Mouse (Mus musculus) cerebellum, postnatal 10 days (tissue): ENCODE measurements around the gene Tex35.
A peak's percentile ranks its signal among the peaks of the same experiment; 100 is the strongest.

Source experiments
- DNase-seq, 2 experiments: peaks; one replicate each; pipeline ENCODE4 v3.0.0; 2021; ENCODE audit warnings: mixed read lengths in 2 of 2

The Tex35 gene

GRCm38 (mm10) chr1:157108580-157108979 is at the start of gene Tex35:
Gene Tex35 (minus strand): TSS chr1:157108680.
- no peak for DNase-seq

GRCm38 (mm10) chr1:157153781-157154180 is 45.3 kb upstream of the Tex35 start:
- no peak for DNase-seq

- no peak for DNase-seq
Observed at GRCm38 (mm10) chr1:157150107-157150506, 41.6 kb upstream of the Tex35 start.

GRCm38 (mm10) chr1:157144621-157145020 is 36.1 kb upstream of the Tex35 start:
- peak; percentile 40 to 61 for DNase-seq

- no peak for DNase-seq
Observed at GRCm38 (mm10) chr1:157143326-157143932, 34.9 kb upstream of the Tex35 start.

- DNase-seq, result no peak
Observed at GRCm38 (mm10) chr1:157141014-157141413, 32.5 kb upstream of the Tex35 start.

- DNase-seq, result peak in 1 of 2 experiments; percentile 13
Observed at GRCm38 (mm10) chr1:157137854-157138241, 29.4 kb upstream of the Tex35 start.

- DNase-seq, result peak; percentile 68 to 73
Observed at GRCm38 (mm10) chr1:157137132-157137853, 28.8 kb upstream of the Tex35 start.

- peak in 1 of 2 experiments; percentile 17 for DNase-seq
Observed at GRCm38 (mm10) chr1:157128219-157128618, 19.7 kb upstream of the Tex35 start.

GRCm38 (mm10) chr1:157123836-157124235 is 15.4 kb upstream of the Tex35 start:
- no peak for DNase-seq

- peak in 1 of 2 experiments; percentile 21 for DNase-seq
Observed at GRCm38 (mm10) chr1:157119168-157119567, 10.7 kb upstream of the Tex35 start.

- no peak for DNase-seq
Observed at GRCm38 (mm10) chr1:157117440-157117839, 9.0 kb upstream of the Tex35 start.

- peak in 1 of 2 experiments; percentile 4 for DNase-seq
Observed at GRCm38 (mm10) chr1:157114492-157114891, 6.0 kb upstream of the Tex35 start.

GRCm38 (mm10) chr1:157110287-157110835 is 1.9 kb upstream of the Tex35 start:
- DNase-seq, result no peak

GRCm38 (mm10) chr1:157101122-157101865 is 7.2 kb downstream of the Tex35 start:
- DNase-seq, result peak; percentile 53 to 56

GRCm38 (mm10) chr1:157095534-157095933 is 12.9 kb downstream of the Tex35 start:
- DNase-seq, result no peak

GRCm38 (mm10) chr1:157092622-157093021 is 15.9 kb downstream of the Tex35 start:
- DNase-seq, result no peak

GRCm38 (mm10) chr1:157092140-157092539 is 16.3 kb downstream of the Tex35 start:
- DNase-seq, result no peak

- no peak for DNase-seq
Observed at GRCm38 (mm10) chr1:157090835-157091234, 17.6 kb downstream of the Tex35 start.

GRCm38 (mm10) chr1:157086097-157086994 is 22.1 kb downstream of the Tex35 start:
- DNase-seq, result peak; percentile 85 to 90

GRCm38 (mm10) chr1:157082931-157083330 is 25.5 kb downstream of the Tex35 start:
- DNase-seq, result no peak

- peak in 1 of 2 experiments; percentile 36 for DNase-seq
Observed at GRCm38 (mm10) chr1:157081999-157082398, 26.5 kb downstream of the Tex35 start.
